Mouse (Mus musculus) neural tube, embryonic 12.5 days (tissue): Measurements from ENCODE around the gene Fbxo4. TPM values are rescaled to one million over a fixed set of nuclear protein-coding genes. Genes with fewer than 3 reads are reported as not detected.

Experiments used
- ATAC-seq: fragments of 200-750 bp; cut with Nextera tagmentation; 2 replicates; pipeline ENCODE4 v1.8.0; 2017; ENCODE audit warnings: low read depth, mild to moderate bottlenecking, moderate TSS enrichment, moderate library complexity; ENCODE audit not compliant: low FRiP score
- H3K27ac ChIP-seq: fragments of 300-500 bp; sonication (generic); 2 replicates; pipeline ENCODE4 v1.5.1; 2016
- H3K27me3 ChIP-seq: fragments of 300-500 bp; sonication (generic); replicated peaks from 2 replicates; pipeline ENCODE4 v1.6.1; 2016; ENCODE audit warnings: mild to moderate bottlenecking
- H3K36me3 ChIP-seq: fragments of 300-500 bp; sonication (generic); 2 replicates; pipeline ENCODE4 v1.6.1; 2016; ENCODE audit warnings: mild to moderate bottlenecking
- H3K4me1 ChIP-seq: fragments of 300-500 bp; sonication (generic); 2 replicates; pipeline ENCODE4 v1.6.1; 2016
- H3K4me2 ChIP-seq: fragments of 300-500 bp; sonication (generic); replicated peaks from 2 replicates; pipeline ENCODE4 v1.6.1; 2016; ENCODE audit warnings: mild to moderate bottlenecking
- H3K4me3 ChIP-seq: fragments of 300-500 bp; sonication (generic); 2 replicates; pipeline ENCODE4 v1.5.1; 2016
- H3K9ac ChIP-seq: fragments of 300-500 bp; sonication (generic); 2 replicates; pipeline ENCODE4 v1.6.1; 2016; ENCODE audit warnings: mild to moderate bottlenecking
- H3K9me3 ChIP-seq: fragments of 300-500 bp; sonication (generic); 2 replicates; pipeline ENCODE4 v1.6.1; 2016; ENCODE audit warnings: mild to moderate bottlenecking
- WGBS: fragments of 180-500 bp; shearing (Covaris S2); methylation state at CpG from one replicate; pipeline ENCODE4 v1.1.7; 2016; 5-methylcytosine and 5-hydroxymethylcytosine counted together
- polyA plus RNA-seq: library from polyadenylated mRNA; unstranded; fragments of >200 nt; fragmentation: Nextera tagmentation; extraction: Ambion mirVana; gene quantifications from 2 replicates; pipeline ENCODE4 v1.2.1, GENCODE M21; 2016

The Fbxo4 gene
- 6.0 and 7.8 TPM in 2 replicates for polyA plus RNA-seq

DNA sequence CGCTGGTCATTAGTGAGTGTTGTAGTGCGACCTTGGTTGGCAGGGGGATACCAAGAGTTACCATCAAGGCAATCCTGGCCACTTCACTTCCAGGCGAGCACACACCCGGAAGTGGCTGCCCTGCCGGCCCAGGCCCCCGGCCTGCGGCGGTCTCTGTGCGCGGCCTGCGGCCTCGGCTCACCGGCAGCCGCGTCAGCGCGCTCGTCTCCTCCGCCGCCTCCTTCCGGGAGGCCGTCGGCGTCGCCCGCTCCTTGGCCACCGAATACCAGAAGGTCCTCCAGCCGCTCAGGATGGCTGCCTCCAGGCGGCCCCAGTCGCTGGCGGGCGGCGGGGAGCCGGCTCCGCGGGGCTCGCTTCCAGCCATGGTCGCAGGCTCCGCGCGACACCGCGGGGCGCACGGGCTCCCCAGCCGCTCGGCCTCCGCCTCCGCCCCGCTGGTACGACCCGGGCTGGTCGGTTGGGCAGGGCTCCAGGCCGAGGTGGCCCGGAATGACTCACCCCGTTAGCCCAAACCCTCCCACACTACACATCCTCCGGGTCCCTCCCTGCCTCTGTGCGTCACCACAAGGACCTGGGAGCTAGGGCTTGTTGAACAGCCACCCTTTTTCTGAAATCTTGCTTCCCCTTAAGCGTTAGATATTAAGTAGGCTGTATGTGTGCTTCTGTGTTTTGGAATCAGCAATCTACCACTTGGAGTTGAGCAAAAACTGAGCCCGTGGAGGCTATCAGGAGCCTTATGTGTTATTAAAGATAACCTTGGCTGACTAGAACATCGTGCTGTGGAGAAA, at the start of gene Fbxo4:
Gene Fbxo4, minus strand, starts transcription at position 513 of the 788 bp plus-strand sequence.
- H3K9ac ChIP-seq: peak within 1 kb of the TSS; percentile 95
- H3K4me3 ChIP-seq: peak within 1 kb of the TSS; percentile 66
- H3K27me3 ChIP-seq: no peaks in the 10 kb centered on the region
- WGBS: 1% methylated on average over 61 of the region's 61 CpGs
- H3K4me1 ChIP-seq: no peaks in the 10 kb centered on the region
- H3K4me2 ChIP-seq: peak within 1 kb of the TSS; percentile 78
- peak within 1 kb of the TSS; percentile 90 for H3K27ac ChIP-seq
- no peaks in the 10 kb centered on the region for H3K9me3 ChIP-seq
- ATAC-seq: peak; percentile 94
- no peaks in the 10 kb centered on the region for H3K36me3 ChIP-seq

DNA sequence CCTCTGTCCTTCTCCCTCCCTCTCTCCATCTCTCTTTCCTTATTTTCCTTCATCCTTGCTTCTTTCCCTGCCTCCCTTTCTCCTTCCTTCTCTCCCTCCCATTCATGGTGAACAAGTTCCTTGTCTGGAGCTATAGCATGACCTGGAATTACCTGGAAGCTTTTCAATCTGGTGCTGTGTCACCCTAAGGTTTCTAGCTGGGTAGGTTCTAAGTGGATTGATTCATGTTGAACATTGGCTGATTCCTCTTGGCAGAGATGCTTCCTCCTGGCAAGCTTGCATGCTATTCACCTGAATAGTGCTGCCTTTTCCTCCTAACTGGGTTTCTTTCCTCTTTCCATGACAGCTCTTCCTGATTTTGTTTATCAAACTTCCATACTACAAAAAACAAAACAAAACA, 49.6 kb upstream of the Fbxo4 start:
- Histone ChIP-seq H3K9ac (no peak overlapping the region), H3K9me3 (no peaks in the 10 kb centered on the region), H3K4me3 (no peak overlapping the region), H3K4me1 (peaks cover 5% of the 10 kb centered on the region; the same call in 1 of the 2 replicates), H3K27me3 (no peaks in the 10 kb centered on the region), H3K27ac (no peak overlapping the region), H3K4me2 (no peak overlapping the region), H3K36me3 (no peaks in the 10 kb centered on the region)
- no peak for ATAC-seq

DNA sequence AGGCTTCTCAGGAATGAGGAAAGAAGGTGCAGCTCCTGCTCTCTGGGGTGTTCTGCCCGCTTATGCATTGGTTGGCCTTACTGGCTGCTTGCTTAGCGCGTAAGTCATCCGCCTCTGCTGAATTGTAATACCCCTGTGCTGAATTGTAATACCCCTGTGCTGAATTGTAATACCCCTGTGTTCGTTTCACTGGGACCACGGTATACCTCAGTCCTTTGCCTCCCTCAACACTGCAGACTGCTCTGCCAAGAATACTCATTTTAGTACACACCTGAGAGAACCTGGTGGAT, 49.0 kb upstream of the Fbxo4 start:
- H3K4me2 ChIP-seq: peak overlapping the region; percentile 66; the same call in 1 of the 2 replicates
- ATAC-seq: no peak
- H3K27ac ChIP-seq: no peak overlapping the region
- peaks cover 5% of the 10 kb centered on the region; the same call in 1 of the 2 replicates for H3K4me1 ChIP-seq
- no peaks in the 10 kb centered on the region for H3K27me3 ChIP-seq
- 84% methylated on average over 6 of the region's 6 CpGs for WGBS
- H3K4me3 ChIP-seq: no peak overlapping the region
- H3K9ac ChIP-seq: no peak overlapping the region
- H3K9me3 ChIP-seq: no peaks in the 10 kb centered on the region
- no peaks in the 10 kb centered on the region for H3K36me3 ChIP-seq

GRCm38 (mm10) chr15:4027671-4028410, 48.5 kb upstream of the Fbxo4 start:
- no peak for ATAC-seq

DNA sequence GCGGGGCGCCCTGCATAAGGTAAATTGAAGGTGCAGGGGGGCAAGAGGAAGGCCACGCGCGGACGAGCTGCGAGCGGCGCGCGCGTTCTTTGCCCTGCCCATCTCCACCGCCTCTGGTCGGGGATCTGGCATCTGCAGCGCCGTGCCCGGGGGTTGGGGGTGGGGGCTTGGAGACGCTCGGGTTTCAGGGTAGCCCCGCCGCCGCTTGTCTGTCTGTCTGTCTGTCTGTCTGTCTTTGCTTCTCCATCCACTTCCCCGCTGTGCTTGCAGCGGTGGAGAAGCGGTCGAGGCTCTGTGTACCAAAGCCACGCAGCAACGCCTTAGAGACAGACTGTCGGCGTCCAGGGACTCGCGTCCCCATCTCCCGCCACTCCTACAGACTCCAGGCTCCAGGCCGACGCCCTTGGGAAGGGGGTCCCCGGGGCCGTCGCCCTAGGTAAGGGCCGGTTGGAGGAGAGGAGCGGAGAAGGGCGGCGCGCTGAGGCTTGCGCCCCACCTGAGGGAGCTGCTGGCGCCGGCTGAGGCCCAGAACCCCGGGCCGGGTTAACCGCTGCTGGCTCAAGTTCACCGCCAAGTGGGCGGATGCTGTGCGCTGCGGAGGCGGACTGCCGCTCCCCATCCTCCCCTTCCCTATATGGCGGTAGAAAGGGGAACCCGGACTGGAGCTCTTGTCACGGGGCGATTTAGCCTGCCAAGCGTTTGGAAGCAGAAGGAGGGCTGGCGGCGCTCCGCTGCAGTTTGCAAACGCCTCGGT, 47.6 kb upstream of the Fbxo4 start:
- Histone ChIP-seq H3K27me3 (no peaks in the 10 kb centered on the region), H3K27ac (peak overlapping the region; percentile 84), H3K36me3 (no peaks in the 10 kb centered on the region), H3K4me1 (peaks cover 5% of the 10 kb centered on the region; the same call in 1 of the 2 replicates), H3K4me3 (peak overlapping the region; percentile 79), H3K4me2 (peak overlapping the region; percentile 66), H3K9me3 (no peaks in the 10 kb centered on the region), H3K9ac (peak overlapping the region; percentile 77)
- under 1% methylated on average over 65 of the region's 65 CpGs for WGBS
- peak; percentile 80 for ATAC-seq

More at GRCm38 (mm10) chr15:4027671-4028410, 48.5 kb upstream of the Fbxo4 start:
- Histone ChIP-seq H3K4me3 (peak overlapping the region; percentile 79), H3K27ac (no peak overlapping the region), H3K36me3 (no peaks in the 10 kb centered on the region), H3K4me1 (peaks cover 5% of the 10 kb centered on the region; the same call in 1 of the 2 replicates), H3K9me3 (no peaks in the 10 kb centered on the region), H3K9ac (peak overlapping the region; percentile 77; the same call in 1 of the 2 replicates), H3K27me3 (no peaks in the 10 kb centered on the region), H3K4me2 (peak overlapping the region; percentile 66)
- 6% methylated on average over 6 of the region's 6 CpGs for WGBS

GRCm38 (mm10) chr15:4026231-4026773, 46.9 kb upstream of the Fbxo4 start, which contains the start of gene Oxct1:
Gene Oxct1 (plus strand): TSS chr15:4026383.
- Histone ChIP-seq H3K36me3 (no peaks in the 10 kb centered on the region), H3K27me3 (no peaks in the 10 kb centered on the region), H3K9me3 (no peaks in the 10 kb centered on the region), H3K4me1 (peaks cover 5% of the 10 kb centered on the region; the same call in 1 of the 2 replicates), H3K4me2 (peak within 1 kb of the TSS; percentile 66), H3K9ac (peak within 1 kb of the TSS; percentile 77), H3K27ac (peak within 1 kb of the TSS; percentile 84), H3K4me3 (peak within 1 kb of the TSS; percentile 79)
- ATAC-seq: peak; percentile 95
- under 1% methylated on average over 45 of the region's 45 CpGs for WGBS

GRCm38 (mm10) chr15:4025508-4025904, 46.1 kb upstream of the Fbxo4 start:
- no peaks in the 10 kb centered on the region for H3K9me3 ChIP-seq
- no peaks in the 10 kb centered on the region for H3K27me3 ChIP-seq
- no peak for ATAC-seq
- no peak overlapping the region for H3K27ac ChIP-seq
- no peaks in the 10 kb centered on the region for H3K36me3 ChIP-seq
- peaks cover 5% of the 10 kb centered on the region; the same call in 1 of the 2 replicates for H3K4me1 ChIP-seq
- H3K4me2 ChIP-seq: peak overlapping the region; percentile 66
- H3K9ac ChIP-seq: peak overlapping the region; percentile 77; the same call in 1 of the 2 replicates
- 78% methylated on average over 11 of the region's 11 CpGs for WGBS
- H3K4me3 ChIP-seq: no peak overlapping the region

DNA sequence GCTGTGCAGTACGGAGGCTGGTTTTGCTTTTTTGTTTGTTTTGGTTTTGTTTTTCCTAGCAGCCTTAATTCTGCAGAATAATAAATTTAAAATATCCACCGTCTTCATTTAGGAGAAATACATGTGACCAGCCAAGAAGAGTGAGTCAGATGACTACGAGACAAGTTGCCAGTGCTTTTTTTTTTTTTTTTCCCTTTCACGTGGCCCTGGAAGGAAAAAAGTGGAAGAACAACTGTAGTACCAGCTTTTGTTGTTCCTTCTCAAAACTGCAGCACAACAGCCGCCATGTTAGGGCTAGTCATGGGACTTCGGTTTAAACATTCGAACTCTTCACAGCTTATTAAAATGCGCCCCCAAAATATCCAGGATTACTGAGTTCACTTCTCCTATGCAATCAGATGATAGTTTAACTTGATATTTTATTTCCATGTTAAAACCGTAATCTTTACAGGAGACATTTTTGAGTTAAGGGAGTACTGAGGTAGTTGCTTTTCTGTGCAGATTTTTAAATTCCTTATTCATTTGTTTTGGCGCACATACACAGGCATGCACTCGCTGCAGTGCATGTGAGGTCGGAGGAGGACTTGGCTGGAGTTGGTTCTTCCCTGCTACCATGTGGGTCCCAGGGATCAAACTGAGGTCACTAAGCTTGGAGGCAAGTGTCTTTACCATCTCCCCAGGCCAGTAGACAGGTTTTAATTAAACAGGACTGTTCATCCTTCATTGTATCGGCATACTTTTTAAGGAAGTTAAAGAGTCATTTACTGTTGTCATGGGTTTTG, 45.5 kb upstream of the Fbxo4 start:
- H3K9ac ChIP-seq: no peak overlapping the region
- WGBS: 88% methylated on average over 13 of the region's 13 CpGs
- no peaks in the 10 kb centered on the region for H3K9me3 ChIP-seq
- ATAC-seq: no peak
- H3K27ac ChIP-seq: no peak overlapping the region
- peaks cover 5% of the 10 kb centered on the region; the same call in 1 of the 2 replicates for H3K4me1 ChIP-seq
- H3K4me3 ChIP-seq: no peak overlapping the region
- H3K27me3 ChIP-seq: no peaks in the 10 kb centered on the region
- no peaks in the 10 kb centered on the region for H3K36me3 ChIP-seq
- no peak overlapping the region for H3K4me2 ChIP-seq

GRCm38 (mm10) chr15:4023747-4024146, 44.4 kb upstream of the Fbxo4 start:
- Histone ChIP-seq H3K4me3 (no peak overlapping the region), H3K4me1 (peaks cover 5% of the 10 kb centered on the region; the same call in 1 of the 2 replicates), H3K27ac (no peak overlapping the region), H3K9ac (no peak overlapping the region), H3K27me3 (no peaks in the 10 kb centered on the region), H3K36me3 (no peaks in the 10 kb centered on the region), H3K9me3 (no peaks in the 10 kb centered on the region), H3K4me2 (no peak overlapping the region)
- no peak for ATAC-seq
- 90% methylated on average over 2 of the region's 2 CpGs for WGBS

DNA sequence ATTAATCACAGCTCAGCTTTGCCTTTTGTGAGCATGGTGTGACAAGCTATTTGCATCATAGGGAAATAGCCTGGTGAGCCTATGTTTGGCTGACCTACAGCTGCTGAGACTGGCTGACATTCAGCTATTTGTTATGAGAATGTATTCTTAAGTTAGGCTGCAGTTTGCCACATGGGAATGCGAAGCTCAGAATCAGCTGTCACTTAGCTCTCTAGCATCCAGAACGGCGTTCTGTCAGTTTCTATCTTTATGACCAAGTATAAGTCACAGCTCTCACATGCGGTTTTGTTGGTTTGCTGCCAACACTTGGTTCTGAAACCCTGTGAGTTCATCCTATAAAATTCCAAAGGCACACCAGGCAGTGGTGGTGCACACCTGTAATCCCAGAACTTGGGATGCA, 41.3 kb upstream of the Fbxo4 start:
- no peak overlapping the region for H3K27ac ChIP-seq
- H3K36me3 ChIP-seq: no peaks in the 10 kb centered on the region
- H3K4me2 ChIP-seq: no peak overlapping the region
- ATAC-seq: no peak
- H3K9ac ChIP-seq: no peak overlapping the region
- no peaks in the 10 kb centered on the region for H3K27me3 ChIP-seq
- H3K9me3 ChIP-seq: no peaks in the 10 kb centered on the region
- no peak overlapping the region for H3K4me3 ChIP-seq
- H3K4me1 ChIP-seq: 0 out of 2 replicates have a peak, but pooled peaks cover 2% of the 10 kb centered on the region
- WGBS: 72% methylated on average over 4 of the region's 4 CpGs

GRCm38 (mm10) chr15:4013873-4014272, 34.5 kb upstream of the Fbxo4 start:
- 68% methylated on average over 2 of the region's 2 CpGs for WGBS
- Histone ChIP-seq H3K4me2 (no peak overlapping the region), H3K4me3 (no peak overlapping the region), H3K27ac (no peak overlapping the region), H3K9ac (no peak overlapping the region), H3K36me3 (no peaks in the 10 kb centered on the region), H3K4me1 (no peaks in the 10 kb centered on the region), H3K9me3 (no peaks in the 10 kb centered on the region), H3K27me3 (no peaks in the 10 kb centered on the region)
- peak; percentile 65 for ATAC-seq
